Mouse (Mus musculus): Measurements from ENCODE around the gene Gbp2b. TPM values are rescaled to one million over a fixed set of nuclear protein-coding genes. Genes with fewer than 3 reads are reported as not detected.

Gene Gbp2b
- polyA plus RNA-seq (2012; rRNA removed; ENCODE audit: low replicate concordance), result 0.09 and 0.15 TPM in 2 replicates

DNA sequence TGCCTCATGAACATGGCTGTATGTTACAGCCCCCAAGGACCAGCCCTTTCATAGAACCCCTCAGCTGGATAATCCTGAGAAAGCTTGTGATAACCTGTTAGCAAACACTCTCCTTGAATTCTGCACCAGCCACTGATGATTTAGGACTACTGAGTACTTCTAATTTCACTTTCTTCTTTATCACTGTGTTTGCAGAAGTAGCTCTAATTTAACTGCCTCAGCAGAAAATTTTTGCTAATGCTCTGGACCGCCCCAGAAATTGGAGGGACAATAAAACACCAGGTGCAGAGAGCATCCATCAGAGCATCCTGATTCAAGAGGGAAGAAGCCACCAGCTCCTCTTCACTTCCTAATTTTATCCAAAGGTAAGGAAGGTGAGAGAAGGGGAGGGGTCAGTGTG lies at the start of gene Gbp2b:
TSS of gene Gbp2b (plus strand) at position 301 of the 400 bp plus-strand sequence.

DNA sequence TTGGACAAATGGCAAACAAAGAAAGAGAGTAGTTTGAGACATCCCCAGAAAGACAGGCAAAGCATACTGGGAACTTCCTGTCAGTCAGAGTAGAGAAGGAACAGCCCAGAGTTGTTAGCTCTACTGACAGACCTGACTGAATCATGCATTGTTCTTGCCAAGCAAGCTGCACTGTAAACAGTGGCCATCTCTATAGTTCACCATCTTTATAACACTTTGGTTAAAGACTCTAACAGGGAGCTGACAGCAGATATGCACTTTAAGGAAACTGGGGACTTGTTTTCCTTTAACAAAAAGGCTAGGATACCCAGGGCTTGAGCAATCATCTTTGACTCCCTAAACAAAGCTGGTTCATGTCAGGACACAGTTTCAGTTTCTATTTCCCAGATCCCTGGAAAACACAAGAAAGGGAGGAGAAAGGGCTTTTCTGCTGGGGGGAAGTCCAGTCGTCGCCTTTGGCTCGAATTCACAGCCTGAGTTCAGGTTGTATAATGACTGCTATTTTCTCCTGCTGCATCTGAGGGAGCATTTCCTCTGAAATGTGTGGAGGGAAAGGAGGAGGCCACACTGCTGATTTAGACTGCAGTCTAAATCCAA lies 34.9 kb upstream of the Gbp2b start, which contains the start of gene Gbp3:
TSS of gene Gbp3 (plus strand) at position 395 of the 597 bp plus-strand sequence.

DNA sequence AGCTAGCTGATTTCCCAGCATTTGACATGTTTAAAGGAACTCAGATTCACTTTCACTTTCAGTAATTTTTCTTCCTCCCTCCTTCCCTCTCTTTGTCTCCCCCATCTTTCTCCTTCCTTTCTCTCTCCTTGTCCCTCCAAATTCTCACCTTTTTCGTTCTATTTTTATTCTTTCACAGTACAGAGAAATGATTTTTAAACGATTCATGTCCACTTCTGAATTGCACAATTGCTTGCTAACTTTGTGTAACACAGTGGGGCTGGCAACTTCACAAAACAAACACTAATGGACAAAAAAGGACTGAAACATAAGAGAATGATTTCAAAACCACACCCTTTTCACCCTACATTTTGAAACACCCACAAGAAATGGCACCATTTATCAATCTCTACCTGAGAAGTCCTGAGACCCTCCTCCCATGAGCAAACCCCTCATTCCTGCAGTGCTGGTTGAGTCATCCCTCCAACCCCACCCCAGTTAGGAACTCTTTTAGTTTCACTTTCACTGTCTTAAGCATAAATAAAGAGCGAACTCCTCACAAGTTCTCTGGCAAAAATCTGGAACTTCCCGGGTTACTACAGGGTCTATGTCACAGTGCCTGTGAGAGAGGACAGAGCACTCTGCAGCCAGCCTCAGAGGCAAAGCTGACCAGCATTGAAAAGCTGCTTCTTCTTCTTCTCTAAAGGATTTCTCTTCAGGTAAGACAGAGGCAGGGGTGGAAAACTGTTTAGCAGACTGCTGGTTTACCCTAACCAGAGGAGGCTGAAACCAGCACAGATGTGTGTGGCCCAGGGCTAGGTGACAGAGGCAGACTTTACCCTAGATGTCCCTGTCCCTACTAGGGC lies 25.7 kb downstream of the Gbp2b start, which contains the start of gene Gbp2:
TSS of gene Gbp2 (plus strand) at position 492 of the 845 bp plus-strand sequence.

Other genes with a start within 250 kb of the Gbp2b start
- gene Pdlim5, start 199.2 kb upstream of the Gbp2b start, polyA plus RNA-seq (2012; rRNA removed; ENCODE audit: low replicate concordance), result 47.9 and 48.3 TPM in 2 replicates
- 4.3 and 7.7 TPM in 2 replicates for gene Gbp5, start 100.9 kb upstream of the Gbp2b start, polyA plus RNA-seq (2012; rRNA removed; ENCODE audit: low replicate concordance)
- gene Gbp7, start 64.5 kb upstream of the Gbp2b start, polyA plus RNA-seq (2012; rRNA removed; ENCODE audit: low replicate concordance), result 6.8 and 8.4 TPM in 2 replicates
- gene Gbp3, start 34.8 kb upstream of the Gbp2b start, polyA plus RNA-seq (2012; rRNA removed; ENCODE audit: low replicate concordance), result 61.0 and 90.5 TPM in 2 replicates
- 39.2 and 49.5 TPM in 2 replicates for gene Gbp2, start 25.8 kb downstream of the Gbp2b start, polyA plus RNA-seq (2012; rRNA removed; ENCODE audit: low replicate concordance)
- 7.5 and 10.9 TPM in 2 replicates for gene Kyat3, start 106.2 kb downstream of the Gbp2b start, polyA plus RNA-seq (2012; rRNA removed; ENCODE audit: low replicate concordance)
- 19.6 and 22.2 TPM in 2 replicates for gene Gtf2b, start 170.2 kb downstream of the Gbp2b start, polyA plus RNA-seq (2012; rRNA removed; ENCODE audit: low replicate concordance)